Mouse (Mus musculus) naive thymus-derived CD4-positive, alpha-beta T cell, adult 2 months (primary cell): Measurements from ENCODE around the gene Gpi1.
"Not testable (repeated sequence)": the region's sequence is repeated elsewhere in the genome, so short reads cannot be mapped to it uniquely, and the experiment has no call there.

Experiments used
- DNase-seq: peaks from one replicate; pipeline ENCODE4 v3.0.0-alpha.2; 2011; ENCODE audit warnings: low read depth

Gene Gpi1

DNA sequence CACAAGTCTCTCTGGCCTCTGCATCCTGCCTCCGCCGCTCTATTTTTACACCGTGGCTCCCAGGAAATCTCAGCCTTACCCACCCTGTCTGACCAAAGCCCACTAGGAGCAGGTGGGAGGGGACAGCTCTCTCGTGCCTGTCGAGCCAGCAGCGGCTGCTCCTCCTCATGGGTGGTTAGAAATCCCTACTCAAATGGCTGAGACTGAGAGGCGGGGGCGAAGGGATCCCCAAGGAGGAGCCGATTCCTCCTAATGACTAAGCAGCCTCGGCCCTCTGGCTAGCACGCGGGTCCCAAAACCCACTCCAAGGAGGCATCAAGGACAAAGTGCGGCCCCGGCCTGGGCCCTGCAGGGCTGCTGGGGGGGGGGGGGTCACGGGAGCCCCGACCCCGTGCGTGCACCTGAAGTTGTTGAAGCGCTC, 435 bp downstream of the Gpi1 start:
- DNase-seq, result no peak

DNA sequence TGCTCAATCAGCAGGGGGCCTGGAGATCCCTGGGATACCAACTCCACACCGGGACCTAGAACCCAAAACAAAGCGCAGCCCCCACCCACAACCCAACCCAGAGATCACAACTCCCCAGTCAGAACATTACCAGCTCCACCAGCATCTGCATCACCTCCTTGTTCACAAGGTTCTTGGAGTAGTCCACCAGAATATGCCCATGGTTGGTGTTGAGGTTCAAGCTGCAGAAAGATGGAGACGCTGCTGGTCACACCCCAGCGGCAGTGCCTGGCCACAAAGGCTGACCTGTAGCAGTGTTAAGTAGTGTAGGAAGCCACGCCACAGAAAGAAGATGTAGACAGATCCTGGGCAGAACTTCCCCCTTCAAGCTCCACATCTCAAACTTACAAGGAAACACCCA, 983 bp downstream of the Gpi1 start:
- no peak for DNase-seq

DNA sequence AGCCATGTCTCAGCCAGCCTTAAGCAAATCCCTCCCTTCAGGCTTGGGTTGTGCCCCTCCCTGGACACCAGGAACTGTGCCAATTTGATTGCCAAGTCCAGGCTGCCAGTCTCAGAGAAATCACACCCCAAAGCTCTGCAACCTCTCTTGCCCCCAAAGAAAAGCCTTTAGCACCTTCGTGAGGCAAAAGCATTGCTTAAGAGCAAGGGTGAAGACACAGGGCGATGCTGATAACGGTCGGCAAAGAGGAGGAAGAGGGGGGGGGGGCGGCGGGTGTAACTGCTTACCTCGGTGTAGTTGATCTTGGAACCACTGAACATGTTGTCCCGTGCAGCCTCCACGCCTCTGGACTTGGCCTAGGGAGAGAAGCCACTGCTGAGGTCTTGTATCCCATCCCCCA, 1.5 kb downstream of the Gpi1 start:
- DNase-seq, result no peak

DNA sequence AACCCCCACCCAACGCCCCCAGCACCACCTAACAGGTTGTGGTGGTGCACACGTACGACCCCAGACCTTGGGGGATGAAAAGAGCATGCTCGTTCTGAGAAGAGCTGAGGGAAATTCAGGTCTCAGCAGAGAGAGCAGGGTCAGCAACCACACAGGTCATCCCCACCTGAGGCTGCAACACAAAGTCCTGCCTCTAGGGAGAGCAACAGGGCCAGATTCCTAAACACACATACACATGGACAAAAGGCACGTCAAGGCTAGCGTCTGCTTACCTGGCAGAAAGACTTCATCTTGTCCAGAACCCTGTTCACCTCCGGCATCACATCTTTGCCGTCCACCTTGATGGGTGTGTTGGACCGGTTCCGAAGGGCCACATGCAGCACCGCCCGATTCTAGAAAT, 3.3 kb downstream of the Gpi1 start:
- no peak for DNase-seq

DNA sequence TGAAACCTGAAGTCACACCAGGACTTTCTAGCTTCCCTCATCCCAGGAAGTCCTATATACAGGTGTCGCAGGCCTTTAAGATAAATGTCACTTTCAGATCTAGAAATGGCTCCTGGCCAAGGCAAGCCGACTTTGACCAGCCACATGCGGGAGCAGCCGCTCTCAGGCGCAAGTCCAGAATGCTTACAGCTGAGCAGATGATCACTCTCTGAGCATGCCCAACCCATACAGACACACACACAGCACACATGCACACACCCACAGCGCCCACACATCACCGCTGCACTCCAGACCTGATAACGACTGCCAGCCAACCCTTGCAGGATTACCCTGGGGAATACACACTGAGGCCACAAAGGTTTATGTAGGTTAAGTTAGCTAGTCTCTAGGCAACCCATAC, 4.0 kb downstream of the Gpi1 start:
- no peak for DNase-seq

DNA sequence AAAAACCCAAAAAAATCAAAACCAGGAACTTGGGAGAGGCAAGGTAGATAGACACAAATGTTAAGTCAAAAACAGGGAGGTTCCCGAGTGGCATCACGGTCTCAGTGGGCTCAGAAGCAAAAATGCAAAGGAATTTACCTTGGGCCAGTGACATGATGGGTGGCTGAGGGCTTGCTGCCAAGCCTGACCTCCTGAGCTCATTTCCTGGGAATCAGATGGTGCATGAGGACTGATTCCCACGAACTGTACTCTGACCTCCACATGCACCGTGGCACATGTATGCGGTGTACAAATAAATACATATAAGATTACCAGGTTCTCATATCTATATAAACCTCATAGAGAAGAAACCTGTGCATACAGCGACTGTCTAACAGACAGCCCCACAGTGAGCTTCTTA, 5.8 kb downstream of the Gpi1 start:
- no peak for DNase-seq

DNA sequence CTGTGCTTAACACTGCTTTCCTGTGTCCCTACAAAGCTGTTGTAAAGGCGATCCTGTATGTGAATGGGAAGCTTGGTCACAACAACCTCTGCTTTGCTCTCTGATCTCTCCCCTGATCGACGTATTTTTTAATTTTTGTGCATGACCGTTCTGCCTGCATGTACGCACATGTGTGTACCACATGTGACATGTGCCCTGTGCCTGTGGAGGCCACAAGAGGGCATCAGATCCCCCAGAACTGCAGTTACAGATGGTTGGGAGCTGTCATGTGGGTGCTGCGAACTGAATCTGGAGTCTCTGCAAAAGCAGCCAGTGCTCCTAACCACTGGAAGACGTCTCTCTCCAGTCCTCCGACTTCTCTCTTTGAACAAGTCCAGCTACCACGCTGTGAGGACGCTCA, 7.8 kb downstream of the Gpi1 start:
- DNase-seq, result no peak

DNA sequence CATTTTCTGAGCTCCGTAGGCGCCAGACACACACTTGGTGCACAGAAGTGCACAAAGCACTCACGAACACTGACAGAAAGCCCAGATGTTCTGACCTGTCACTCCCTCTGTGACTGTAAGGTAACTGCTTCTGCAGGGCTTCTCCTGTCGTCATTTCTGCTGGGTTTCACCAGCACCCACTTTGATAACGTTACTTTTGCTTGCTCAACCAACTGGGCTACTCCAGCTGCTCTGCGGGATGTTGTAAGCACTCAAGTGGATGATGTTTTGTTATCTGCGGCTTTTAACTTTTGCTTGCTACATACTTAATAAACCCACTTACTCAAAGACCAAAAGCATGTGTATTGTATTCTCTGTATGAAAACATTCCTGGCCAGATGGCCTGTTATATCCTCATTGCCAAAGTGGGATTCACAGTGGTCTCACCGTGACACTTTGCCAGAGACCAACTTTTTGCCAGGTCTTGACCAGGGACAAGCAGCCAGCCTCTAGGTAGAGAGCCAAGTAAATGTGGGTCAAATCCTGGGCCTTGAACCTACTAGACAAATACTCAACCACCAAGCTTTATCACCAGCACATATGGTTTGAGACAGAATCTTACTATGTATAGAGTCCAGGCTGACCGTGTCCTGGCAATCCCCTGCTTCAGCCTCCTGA, 8.4 kb downstream of the Gpi1 start:
- DNase-seq, result no peak

DNA sequence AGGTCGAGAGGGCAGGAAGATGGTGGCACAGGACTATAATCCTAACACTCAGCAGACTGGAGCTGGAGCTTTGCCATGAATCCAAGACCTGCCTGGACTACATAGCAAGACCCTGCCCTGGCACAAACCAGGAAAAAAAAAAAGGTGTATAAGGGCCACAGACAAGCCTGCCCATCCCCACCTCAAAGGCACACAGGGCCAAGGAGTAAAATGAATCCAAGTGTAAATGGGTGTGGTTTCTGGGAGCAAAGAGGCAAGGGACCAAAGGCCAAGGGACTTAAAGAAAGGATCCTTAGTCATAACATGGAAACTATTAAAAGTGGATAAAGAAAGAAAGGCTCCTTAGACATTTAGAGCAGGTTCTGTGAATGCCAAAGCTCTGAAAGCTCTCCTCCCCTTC, 11.6 kb downstream of the Gpi1 start:
- no peak for DNase-seq

DNA sequence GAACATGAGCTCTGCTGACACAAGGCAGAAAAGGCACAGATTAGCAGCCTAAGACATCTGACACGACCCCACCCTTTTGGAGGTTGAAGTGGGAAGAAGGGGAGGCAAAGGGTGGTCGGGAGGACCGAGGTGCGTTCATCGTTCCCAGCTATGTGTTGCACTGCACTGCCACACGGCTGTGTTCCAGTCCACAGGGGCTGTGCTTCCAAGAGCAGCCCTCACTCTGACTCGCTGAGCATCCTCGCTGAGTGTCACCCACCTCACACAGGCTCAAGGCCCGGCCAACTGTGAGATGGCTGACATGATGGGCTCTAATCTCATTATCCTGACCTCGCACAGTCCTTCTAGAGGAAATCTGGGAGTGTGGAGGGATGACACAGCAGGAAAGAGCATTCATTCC, 13.7 kb downstream of the Gpi1 start:
- no peak for DNase-seq

DNA sequence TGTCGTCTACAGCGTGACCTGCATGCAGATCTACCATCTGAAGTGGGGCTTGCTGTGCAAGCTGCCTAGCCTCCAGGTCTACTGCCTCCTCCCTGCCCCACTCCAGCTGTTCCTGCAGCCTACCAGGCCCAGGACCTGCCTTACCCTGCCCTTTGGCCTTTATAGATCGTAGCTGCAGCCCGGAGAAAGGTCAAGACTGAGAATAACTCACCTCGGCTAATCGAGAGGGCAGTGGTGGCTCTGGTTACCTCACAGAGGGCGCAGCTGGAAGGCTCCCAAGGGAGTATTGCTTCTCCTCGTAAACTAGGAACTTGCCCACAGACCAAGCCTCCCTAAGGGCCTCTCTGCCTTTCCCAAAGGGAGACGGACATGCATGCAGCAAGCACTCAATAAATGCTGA, 14.7 kb downstream of the Gpi1 start:
- no peak for DNase-seq

DNA sequence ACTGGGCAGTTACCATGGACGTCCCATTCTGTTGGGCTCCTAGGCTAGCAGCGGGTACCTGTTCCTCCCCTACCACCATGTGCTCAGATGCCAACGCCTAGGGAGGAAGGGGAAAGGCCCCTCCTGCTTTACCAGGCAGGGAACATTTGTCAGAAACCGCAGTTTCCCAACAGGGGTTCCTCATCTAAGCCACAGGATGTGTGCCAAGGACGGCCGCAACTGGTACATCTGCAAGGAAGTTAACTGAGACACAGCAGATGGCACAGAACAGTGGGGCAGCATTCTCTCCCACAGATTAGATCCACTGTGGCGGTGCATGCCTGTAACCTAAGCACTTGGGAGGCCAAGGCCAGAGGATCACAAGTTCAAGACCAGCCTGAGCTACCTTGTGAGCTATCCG, 15.5 kb downstream of the Gpi1 start:
- DNase-seq, result no peak

DNA sequence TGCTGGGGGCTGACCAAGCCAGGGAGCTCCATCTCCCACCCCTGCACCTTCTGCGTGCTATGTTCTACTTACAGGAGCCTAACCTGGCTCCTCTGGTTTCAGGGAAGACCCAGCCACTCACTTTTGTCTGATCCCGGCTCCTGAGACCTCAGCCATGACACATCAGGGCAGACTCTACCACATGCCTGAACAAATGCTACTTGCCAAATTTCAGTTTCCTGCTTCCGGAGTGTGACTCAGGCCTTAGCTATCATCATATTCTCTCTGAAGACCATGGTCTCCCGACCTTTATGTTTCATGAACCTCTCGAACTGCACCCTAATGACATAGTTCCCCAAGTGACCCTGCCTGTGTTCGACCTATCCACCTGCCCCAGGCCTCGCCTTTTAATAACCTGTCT, 16.9 kb downstream of the Gpi1 start:
- DNase-seq, result no peak

DNA sequence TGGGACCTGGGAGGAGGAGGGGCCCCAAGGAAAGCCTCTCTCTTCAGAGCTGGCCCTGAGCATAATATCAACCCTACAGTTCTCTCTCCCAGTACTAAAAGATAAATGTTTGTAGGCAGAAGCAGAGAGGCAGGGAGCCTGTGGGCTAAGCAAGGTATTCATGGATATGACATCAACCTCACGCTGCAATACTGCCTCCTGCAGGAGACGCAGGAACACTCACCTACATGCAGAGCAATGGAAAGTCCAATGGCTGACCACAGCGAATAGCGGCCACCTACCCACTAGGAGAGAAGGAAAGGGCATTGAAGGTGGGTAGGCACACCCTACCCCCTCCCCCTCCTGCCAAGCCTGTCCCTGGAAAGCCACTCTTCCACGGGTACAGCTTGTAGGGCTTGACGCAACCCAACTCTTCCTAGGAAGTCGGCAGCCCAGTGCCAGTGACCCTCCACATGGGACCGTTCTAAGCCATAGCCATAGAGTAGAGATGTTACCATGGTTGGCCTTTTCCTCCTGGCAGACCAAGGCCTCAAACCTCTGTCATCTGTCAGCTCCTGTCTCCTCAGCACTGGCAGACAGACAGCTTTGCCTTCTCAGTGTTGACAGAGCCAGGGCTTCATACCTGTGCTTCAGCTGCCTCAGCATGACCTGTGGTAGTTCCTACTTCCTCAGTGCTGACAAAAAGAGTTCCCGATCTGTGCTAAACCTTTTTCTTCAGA, 21.9 kb downstream of the Gpi1 start:
- no peak for DNase-seq

DNA sequence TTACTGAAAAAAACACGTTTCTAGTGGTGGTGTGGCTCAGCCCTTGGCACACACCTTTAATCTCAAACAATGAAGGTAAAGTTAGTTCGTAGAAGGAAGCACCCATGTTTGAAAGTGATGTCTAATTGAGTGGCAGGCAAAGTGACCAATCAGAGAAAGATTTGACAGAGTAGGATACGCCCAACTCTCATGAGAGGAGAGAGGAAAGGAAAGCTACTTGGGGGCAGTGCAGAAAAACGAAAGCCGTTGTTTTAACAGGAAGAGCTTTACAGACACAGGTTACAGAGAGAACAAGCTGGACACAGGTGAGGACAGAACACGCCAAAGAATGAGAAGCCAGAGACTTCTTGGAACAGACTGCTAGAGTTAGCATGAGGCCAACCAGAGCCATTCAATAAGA, 23.8 kb downstream of the Gpi1 start:
- DNase-seq, result no peak

DNA sequence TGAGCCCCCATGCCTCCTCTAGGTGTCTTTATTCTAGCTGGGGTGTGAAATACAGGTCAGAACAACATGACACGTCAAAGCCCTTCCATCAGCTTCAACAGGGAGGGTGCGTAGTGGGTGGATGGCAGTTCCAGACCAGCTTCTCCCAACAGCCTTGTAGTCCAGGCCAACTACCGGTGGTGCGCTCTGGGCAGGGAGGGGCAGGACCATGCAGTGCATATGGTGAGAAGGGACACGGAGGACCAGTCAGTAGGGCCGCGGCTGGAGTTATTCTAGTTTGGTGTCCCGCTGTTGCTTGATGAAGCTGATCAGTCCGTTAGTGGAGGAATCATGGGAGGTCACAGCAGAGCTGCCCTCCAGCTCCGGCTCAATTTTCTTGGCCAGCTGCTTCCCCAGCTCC, 28.0 kb downstream of the Gpi1 start:
- DNase-seq, result not testable (repeated sequence)

DNA sequence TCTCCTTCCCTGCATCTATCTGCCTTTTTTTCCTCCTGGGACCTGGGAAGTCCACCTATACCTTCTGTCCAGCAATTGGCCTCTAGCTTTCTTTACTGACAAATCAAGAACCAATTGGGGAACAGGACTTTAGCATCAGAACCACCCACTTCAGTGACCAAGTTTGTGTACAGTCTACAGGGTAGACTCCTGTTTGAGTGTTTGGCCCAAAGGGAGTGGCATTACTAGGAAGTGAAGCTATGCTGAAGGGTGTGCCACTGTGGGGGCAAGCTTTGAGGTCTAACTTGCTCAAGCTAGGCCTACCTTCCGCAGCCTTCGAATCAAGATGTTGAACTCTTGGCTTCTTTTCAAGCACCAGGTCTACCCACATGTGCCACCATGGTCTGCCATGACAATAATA, 29.3 kb downstream of the Gpi1 start:
- DNase-seq, result no peak

DNA sequence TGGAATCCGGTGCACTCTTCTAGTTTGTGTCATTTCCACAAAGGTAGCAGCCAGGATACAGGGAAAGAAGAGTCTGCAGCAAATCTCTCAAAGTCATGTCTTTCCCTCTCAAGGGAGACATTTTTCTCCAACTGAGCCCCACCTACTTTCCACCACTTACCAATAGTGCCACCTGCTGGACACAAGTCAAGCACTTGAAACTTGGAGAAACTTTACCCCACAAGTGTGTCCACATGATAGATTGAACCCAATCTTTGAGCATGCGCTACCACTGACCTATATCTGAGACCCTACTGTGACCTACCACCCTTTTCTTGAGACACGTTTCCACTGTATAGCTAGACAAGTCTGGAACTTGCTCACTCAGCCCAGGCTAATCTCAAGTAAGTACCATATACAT, 31.8 kb downstream of the Gpi1 start:
- DNase-seq, result peak; percentile 80

DNA sequence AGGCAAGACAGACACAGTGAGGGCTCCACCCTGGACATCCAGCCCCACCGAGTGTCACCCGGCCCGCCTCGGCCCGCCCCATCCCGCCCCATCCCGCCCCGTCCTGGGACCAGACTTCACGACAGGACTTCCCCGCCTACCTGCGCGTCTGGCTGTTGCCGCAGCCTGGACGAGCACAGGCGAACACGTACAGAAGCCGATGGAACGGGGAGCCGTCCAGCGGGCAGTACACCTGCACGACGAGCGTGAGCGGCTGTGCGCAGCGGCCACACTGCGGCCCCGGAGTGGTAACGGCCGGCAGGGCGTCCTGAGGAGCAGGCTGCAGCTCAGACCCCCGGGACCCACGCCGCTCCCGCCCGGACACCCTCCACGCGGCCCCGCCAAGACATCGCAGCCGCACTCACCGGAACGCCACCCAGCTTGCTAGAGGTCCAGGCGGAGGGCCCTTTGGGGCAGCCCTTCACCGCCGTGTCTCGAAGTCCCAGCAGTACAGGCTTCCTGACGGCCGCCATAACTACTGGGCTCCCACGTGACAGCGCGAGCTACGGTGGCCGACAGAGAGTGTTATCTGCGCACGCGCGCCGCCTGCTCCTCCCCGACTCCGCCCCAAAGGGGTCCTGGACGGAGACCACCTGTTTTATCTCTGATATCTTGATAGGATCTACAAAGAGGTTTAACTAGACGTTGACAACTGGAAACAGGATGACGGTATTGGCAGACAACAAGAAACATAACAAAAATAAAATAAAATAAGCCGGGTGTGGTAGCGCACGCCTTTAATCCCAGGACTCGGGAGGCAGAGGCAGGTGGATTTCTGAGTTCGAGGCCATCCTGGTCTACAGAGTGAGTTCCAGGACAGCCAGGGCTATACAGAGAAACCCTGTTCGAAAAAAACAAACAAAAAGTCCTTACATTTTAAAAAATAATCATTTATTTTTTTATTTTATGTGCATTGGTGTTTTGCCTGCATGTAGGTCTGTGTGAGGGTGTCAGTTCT, 33.7 kb downstream of the Gpi1 start, which contains the start of gene Pdcd2l:
Pdcd2l (minus strand) TSS at position 530 of the 997 bp plus-strand sequence.
- DNase-seq, result peak; percentile 93

DNA sequence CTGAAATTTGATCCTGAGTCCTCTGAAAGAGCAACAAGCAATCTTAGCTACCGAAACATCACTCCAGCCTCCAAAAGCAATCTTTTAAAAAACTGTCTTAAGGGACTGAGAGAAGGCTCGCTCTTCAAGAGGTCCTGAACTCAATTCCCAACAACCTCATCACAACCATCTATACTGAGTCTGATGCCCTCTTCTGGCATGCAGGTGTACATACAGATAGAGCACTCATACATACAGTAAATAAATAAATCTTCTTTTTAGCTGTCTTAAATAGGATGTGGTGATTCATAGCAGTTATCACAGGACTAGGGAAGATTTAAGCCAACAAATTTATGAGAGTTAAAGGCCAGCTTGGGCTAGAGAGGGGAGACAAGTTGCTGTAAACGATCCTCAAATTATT, 34.5 kb downstream of the Gpi1 start:
- peak; percentile 38 for DNase-seq

DNA sequence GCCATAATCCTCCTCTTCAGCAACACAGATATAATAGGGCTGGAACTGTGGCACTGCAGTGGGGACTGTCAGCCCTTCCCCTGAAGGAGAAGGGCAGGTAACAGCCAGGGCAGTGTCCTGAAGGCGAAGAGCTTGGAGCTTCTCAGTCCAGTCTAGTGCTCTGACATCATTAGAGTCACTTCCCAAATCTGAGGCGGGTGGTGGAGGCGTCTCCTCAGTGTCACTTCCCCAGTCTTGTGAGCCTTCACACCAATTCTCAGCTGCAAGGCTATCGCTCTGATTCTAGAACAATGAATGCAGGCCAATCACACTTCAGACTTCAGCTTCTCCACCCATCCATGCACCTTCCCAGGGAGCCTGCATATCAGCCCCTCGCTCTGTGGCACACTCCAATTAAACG, 37.3 kb downstream of the Gpi1 start:
- no peak for DNase-seq

DNA sequence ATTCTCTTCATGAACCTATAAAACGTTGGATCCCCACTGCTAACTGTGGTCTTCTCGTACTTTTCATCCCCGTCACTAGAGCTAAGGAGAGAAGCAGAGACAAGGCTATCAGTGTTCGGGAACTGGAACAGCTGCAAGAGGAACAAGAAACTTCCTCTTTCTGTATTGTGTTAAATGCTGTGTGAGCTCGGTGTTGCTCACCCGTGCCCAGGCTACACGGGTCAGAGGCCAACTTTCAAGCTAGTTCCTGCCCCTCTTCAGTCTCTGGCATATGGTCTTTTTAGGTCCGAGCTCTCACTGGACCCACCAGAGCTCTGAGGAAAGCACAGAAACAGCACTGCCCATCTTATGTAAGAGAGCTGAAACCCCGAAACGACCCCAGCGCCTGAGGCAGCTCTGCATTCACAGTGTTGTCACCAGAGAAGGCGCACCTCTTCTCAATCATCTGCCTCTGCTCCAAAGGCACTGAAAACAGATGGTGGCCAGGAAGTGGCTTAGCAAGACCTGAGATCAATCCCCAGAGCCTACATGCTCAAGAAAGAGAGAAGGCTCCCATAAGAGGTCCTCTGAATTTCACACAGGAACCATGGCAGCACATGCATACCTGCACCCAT, 40.7 kb downstream of the Gpi1 start:
- DNase-seq, result no peak
